Mouse (Mus musculus): Measurements from ENCODE around the gene Hspb1. TPM values are rescaled to one million over a fixed set of nuclear protein-coding genes. Genes with fewer than 3 reads are reported as not detected.
A peak's percentile ranks its signal among the peaks of the same experiment; 100 is the strongest.

Gene Hspb1
- 114 and 129 TPM in 2 replicates for polyA plus RNA-seq (2015; fragmentation: Nextera tagmentation; extraction: Ambion mirVana)

DNA sequence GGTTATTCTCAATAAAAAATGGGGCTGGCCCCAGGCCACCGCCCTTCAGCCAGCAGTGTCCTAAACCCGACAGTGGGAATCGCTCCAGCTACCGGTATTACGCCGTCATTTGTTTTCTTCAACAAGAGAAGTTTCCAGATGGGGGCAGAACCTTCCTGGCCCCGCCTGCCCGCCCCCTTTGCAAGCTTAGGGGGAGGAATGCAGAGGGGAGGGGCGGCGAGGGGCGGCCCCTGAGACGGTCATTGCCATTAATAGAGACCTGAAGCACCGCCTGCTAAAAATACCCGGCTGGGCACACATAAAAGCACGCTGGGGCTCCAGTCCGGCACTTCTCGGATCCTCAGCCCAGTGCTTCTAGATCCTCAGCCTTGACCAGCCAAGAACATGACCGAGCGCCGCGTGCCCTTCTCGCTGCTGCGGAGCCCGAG lies at the start of gene Hspb1:
Gene Hspb1, plus strand, starts transcription at position 245 of the 428 bp plus-strand sequence.
- Histone ChIP-seq H3K4me1 (peaks cover 15% of the 10 kb centered on the region), H3K27ac (no peak within 1 kb of the TSS; the same call in 1 of the 2 replicates), H3K27me3 (peaks cover 13% of the 10 kb centered on the region; the same call in 1 of the 2 replicates), H3K9me3 (no peaks in the 10 kb centered on the region), H3K9ac (peak within 1 kb of the TSS; percentile 33), H3K4me2 (peak within 1 kb of the TSS; percentile 70), H3K4me3 (peak within 1 kb of the TSS; percentile 40), H3K36me3 (no peaks in the 10 kb centered on the region)
- 2% methylated on average over 24 of the region's 24 CpGs for WGBS
- ATAC-seq (ENCODE audit: borderline replicate concordance, extremely low read depth, low FRiP score, low TSS enrichment) = peak; percentile 74; the same call in 1 of the 2 replicates

DNA sequence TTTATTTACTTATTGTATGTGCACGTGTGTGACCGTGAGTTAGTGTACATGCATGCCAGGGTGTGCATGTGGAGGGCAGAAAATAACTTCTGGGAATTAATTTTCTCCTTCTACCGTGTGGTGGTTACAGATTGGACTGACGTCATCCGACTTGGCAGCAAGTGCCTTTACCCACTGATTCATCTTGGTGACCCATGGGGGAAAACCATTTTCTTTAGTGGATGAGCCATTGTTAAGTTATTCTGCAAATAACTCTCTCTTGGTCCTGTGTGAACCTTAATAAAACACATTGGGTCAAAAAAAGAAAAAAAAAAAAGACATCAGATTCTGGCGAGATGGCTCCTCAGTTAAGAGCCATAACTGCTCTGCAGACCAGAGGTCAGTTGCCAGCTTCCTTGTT lies 46.1 kb upstream of the Hspb1 start:
- no peak for ATAC-seq (ENCODE audit: borderline replicate concordance, extremely low read depth, low FRiP score, low TSS enrichment)
- 67% methylated on average over 6 of the region's 6 CpGs for WGBS
- Histone ChIP-seq H3K36me3 (no peaks in the 10 kb centered on the region), H3K4me3 (no peak overlapping the region), H3K9me3 (no peaks in the 10 kb centered on the region), H3K4me1 (no peaks in the 10 kb centered on the region), H3K27me3 (no peaks in the 10 kb centered on the region), H3K9ac (no peak overlapping the region), H3K4me2 (no peak overlapping the region), H3K27ac (no peak overlapping the region)

DNA sequence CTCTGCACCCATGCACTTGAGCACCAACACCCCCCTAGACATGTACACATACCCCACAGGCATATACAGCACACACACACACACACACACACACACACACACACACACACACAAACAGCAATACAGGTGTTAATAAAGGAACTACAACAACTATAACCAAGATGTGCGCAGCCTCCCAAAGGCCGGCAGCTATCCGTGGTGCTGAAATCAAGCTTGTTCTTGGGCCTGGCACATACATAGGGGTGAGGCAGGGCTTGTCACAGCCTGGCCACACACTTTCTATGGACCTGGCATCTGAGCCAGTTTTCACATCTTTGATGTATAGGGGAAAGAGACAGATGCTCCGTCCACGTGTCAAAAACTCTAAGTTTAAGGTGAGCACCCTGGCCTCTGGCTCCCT lies 44.3 kb upstream of the Hspb1 start:
- Histone ChIP-seq H3K4me1 (no peaks in the 10 kb centered on the region), H3K4me2 (no peak overlapping the region), H3K27me3 (no peaks in the 10 kb centered on the region), H3K36me3 (no peaks in the 10 kb centered on the region), H3K9me3 (no peaks in the 10 kb centered on the region), H3K9ac (no peak overlapping the region), H3K4me3 (no peak overlapping the region), H3K27ac (no peak overlapping the region)
- 19% methylated on average over 5 of the region's 5 CpGs for WGBS
- no peak for ATAC-seq (ENCODE audit: borderline replicate concordance, extremely low read depth, low FRiP score, low TSS enrichment)

DNA sequence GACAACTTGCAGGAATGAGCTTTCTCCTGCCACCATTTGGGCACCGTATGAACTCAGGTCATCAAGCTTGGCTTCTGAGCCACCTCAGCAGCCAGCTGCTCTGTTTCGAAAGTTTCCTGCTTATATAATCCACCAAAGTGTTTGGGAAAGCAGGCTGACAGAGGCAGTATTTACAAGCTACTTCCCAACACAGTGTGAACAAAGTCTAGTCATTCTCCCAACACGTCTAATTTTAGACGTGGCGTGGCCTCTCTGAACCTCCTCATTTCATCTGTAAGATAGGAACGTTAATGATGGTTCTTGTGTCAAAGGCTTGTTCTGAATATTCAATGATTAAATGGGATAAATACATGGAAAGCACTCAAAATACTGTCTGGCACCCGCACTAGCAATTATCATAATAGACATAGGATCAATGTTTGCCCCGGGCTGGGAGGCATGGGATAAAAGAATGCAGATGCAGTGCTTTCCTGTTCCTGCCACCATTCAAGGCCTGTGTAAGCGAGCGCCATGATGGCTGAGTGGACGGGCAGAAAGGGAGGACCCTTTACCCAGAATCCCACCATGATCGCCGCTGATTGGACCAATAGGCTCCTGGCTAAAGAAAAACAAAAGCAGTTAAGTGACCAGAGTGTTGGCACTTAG lies 41.9 kb upstream of the Hspb1 start:
- H3K27me3 ChIP-seq = peaks cover 16% of the 10 kb centered on the region
- no peak overlapping the region for H3K4me3 ChIP-seq
- H3K9me3 ChIP-seq = no peaks in the 10 kb centered on the region
- H3K4me2 ChIP-seq = no peak overlapping the region
- no peaks in the 10 kb centered on the region for H3K36me3 ChIP-seq
- ATAC-seq (ENCODE audit: borderline replicate concordance, extremely low read depth, low FRiP score, low TSS enrichment) = no peak
- WGBS = 56% methylated on average over 13 of the region's 13 CpGs
- no peak overlapping the region for H3K9ac ChIP-seq
- H3K4me1 ChIP-seq = no peaks in the 10 kb centered on the region
- H3K27ac ChIP-seq = no peak overlapping the region

GRCm38 (mm10) chr5:135847460-135847859 lies 40.3 kb upstream of the Hspb1 start:
- no peak for ATAC-seq (ENCODE audit: borderline replicate concordance, extremely low read depth, low FRiP score, low TSS enrichment)
- no peak overlapping the region for H3K27ac ChIP-seq
- 67% methylated on average over 4 of the region's 4 CpGs for WGBS
- H3K27me3 ChIP-seq = peaks cover 32% of the 10 kb centered on the region
- no peaks in the 10 kb centered on the region for H3K4me1 ChIP-seq
- H3K9me3 ChIP-seq = no peaks in the 10 kb centered on the region
- no peaks in the 10 kb centered on the region for H3K36me3 ChIP-seq
- H3K4me2 ChIP-seq = no peak overlapping the region
- H3K4me3 ChIP-seq = no peak overlapping the region
- no peak overlapping the region for H3K9ac ChIP-seq

DNA sequence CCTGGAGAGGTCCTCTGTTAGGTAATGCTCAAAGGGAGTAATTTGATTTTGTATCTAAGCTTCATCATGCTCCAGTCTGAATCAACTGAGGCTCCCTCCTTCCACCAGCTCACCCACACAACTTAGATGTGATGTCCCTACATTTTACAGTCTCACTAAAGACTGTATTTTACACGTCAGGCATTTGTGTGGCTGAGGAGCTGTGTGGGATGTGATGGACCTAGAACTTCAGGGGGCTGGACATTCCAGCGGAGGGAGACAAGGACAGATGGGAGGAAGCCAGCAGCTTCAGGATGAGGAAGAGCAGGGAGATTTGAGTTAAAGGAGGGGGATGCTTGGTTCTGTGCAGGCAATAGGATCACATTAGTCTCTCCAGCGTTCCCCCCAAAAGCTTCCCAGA lies 39.8 kb upstream of the Hspb1 start:
- Histone ChIP-seq H3K4me2 (no peak overlapping the region), H3K36me3 (no peaks in the 10 kb centered on the region), H3K27me3 (peaks cover 37% of the 10 kb centered on the region), H3K9ac (no peak overlapping the region), H3K4me3 (no peak overlapping the region), H3K4me1 (no peaks in the 10 kb centered on the region), H3K9me3 (no peaks in the 10 kb centered on the region), H3K27ac (no peak overlapping the region)
- 72% methylated on average over 3 of the region's 3 CpGs for WGBS
- no peak for ATAC-seq (ENCODE audit: borderline replicate concordance, extremely low read depth, low FRiP score, low TSS enrichment)

- Histone ChIP-seq H3K4me1 (no peaks in the 10 kb centered on the region), H3K27me3 (peaks cover 67% of the 10 kb centered on the region), H3K9ac (no peak overlapping the region), H3K36me3 (no peaks in the 10 kb centered on the region), H3K27ac (no peak overlapping the region), H3K9me3 (no peaks in the 10 kb centered on the region), H3K4me2 (no peak overlapping the region), H3K4me3 (no peak overlapping the region)
- 2% methylated on average over 15 of the region's 15 CpGs for WGBS
- no peak for ATAC-seq (ENCODE audit: borderline replicate concordance, extremely low read depth, low FRiP score, low TSS enrichment)
These were observed 36.7 kb upstream of the Hspb1 start for GRCm38 (mm10) chr5:135851024-135851423.

GRCm38 (mm10) chr5:135851481-135851880 lies 36.2 kb upstream of the Hspb1 start:
- H3K36me3 ChIP-seq = no peaks in the 10 kb centered on the region
- H3K9me3 ChIP-seq = no peaks in the 10 kb centered on the region
- H3K4me2 ChIP-seq = no peak overlapping the region
- no peak overlapping the region for H3K4me3 ChIP-seq
- H3K27me3 ChIP-seq = peaks cover 72% of the 10 kb centered on the region
- no peak overlapping the region for H3K9ac ChIP-seq
- no peaks in the 10 kb centered on the region for H3K4me1 ChIP-seq
- 3% methylated on average over 13 of the region's 14 CpGs for WGBS
- H3K27ac ChIP-seq = no peak overlapping the region
- no peak for ATAC-seq (ENCODE audit: borderline replicate concordance, extremely low read depth, low FRiP score, low TSS enrichment)

DNA sequence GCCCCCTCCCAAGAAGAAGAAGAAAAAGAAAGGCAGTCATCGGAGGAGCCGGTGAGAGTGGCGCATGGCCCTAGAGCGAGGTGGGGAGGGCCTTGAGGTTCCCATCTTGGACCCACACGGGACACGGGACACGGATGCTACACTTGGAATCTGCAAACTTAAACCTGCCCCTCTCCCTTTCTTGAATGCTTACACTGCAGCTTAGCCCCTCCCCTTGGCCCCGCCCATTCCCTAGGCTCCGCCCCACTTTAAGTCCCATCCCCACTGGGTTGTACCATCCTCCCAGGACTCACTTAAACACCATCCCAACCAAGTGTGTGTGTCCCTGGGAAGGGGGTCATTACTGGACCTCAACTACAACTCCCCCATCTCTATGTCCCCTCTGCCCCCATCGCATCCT lies 35.3 kb upstream of the Hspb1 start:
- Histone ChIP-seq H3K4me3 (no peak overlapping the region), H3K4me2 (no peak overlapping the region), H3K36me3 (no peaks in the 10 kb centered on the region), H3K27me3 (peaks cover 81% of the 10 kb centered on the region), H3K27ac (no peak overlapping the region), H3K9me3 (no peaks in the 10 kb centered on the region), H3K9ac (no peak overlapping the region), H3K4me1 (no peaks in the 10 kb centered on the region)
- 5% methylated on average over 10 of the region's 10 CpGs for WGBS
- no peak for ATAC-seq (ENCODE audit: borderline replicate concordance, extremely low read depth, low FRiP score, low TSS enrichment)

DNA sequence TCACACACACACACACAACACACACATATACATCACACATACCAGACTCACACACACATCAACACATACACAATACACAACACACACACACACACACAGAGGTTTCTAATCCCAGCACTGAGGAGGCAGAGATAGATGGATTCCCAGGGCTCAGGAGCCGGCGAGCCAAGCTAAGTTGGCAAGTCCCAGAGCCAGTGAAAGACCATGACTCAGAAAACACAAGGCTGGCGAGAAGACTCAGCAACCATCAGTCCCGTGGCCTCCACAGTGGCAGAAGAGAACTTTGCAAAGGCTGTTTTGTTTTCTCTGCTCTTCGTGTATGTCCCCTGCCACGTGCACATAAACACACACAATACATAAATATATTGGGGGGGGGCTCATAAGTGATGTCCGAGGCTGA lies 34.0 kb upstream of the Hspb1 start:
- Histone ChIP-seq H3K4me2 (no peak overlapping the region), H3K27me3 (peaks cover 94% of the 10 kb centered on the region), H3K9ac (no peak overlapping the region), H3K4me3 (no peak overlapping the region), H3K27ac (no peak overlapping the region), H3K36me3 (no peaks in the 10 kb centered on the region), H3K4me1 (no peaks in the 10 kb centered on the region), H3K9me3 (no peaks in the 10 kb centered on the region)
- 38% methylated on average over 7 of the region's 7 CpGs for WGBS
- no peak for ATAC-seq (ENCODE audit: borderline replicate concordance, extremely low read depth, low FRiP score, low TSS enrichment)

DNA sequence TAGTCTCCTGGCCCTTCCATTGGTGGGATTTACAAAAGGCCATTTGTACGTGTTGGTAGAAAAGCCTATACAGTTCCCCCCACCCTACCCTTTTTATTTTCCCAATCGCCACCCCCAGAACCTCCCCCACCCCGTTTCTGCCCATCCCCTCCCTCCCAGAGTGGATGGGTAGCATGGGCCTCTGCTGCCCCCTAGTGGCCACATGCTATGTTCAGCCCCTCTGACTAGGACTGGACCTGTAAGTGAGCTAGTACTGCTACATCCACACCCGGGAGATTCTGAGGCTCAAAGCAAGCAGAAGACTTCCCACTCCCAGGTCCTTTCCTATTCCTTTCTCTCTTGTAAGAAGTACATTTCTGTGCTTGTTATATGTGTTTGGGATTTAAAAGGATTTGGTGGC lies 32.6 kb upstream of the Hspb1 start:
- H3K4me2 ChIP-seq = no peak overlapping the region
- no peaks in the 10 kb centered on the region for H3K36me3 ChIP-seq
- H3K4me3 ChIP-seq = no peak overlapping the region
- no peaks in the 10 kb centered on the region for H3K9me3 ChIP-seq
- WGBS = 1% methylated on average over 4 of the region's 4 CpGs
- ATAC-seq (ENCODE audit: borderline replicate concordance, extremely low read depth, low FRiP score, low TSS enrichment) = no peak
- no peak overlapping the region for H3K9ac ChIP-seq
- H3K27ac ChIP-seq = no peak overlapping the region
- no peaks in the 10 kb centered on the region for H3K4me1 ChIP-seq
- peaks cover 95% of the 10 kb centered on the region for H3K27me3 ChIP-seq

GRCm38 (mm10) chr5:135866662-135867061 lies 21.1 kb upstream of the Hspb1 start:
- peaks cover 78% of the 10 kb centered on the region for H3K27me3 ChIP-seq
- H3K9ac ChIP-seq = no peak overlapping the region
- H3K27ac ChIP-seq = no peak overlapping the region
- 39% methylated on average over 8 of the region's 8 CpGs for WGBS
- no peak overlapping the region for H3K4me3 ChIP-seq
- no peaks in the 10 kb centered on the region for H3K9me3 ChIP-seq
- no peaks in the 10 kb centered on the region for H3K36me3 ChIP-seq
- H3K4me2 ChIP-seq = no peak overlapping the region
- H3K4me1 ChIP-seq = peaks cover 17% of the 10 kb centered on the region
- ATAC-seq (ENCODE audit: borderline replicate concordance, extremely low read depth, low FRiP score, low TSS enrichment) = no peak
